Mouse (Mus musculus): ENCODE results near the gene Cacng5. TPM values are rescaled to one million over a fixed set of nuclear protein-coding genes. Genes with fewer than 3 reads are reported as not detected.

The Cacng5 gene
- total and polyA plus RNA-seq, 2 experiments from 2014 or later = 12.1 to 14.4 TPM

- Histone ChIP-seq H3K27me3 (ENCODE audit: insufficient read depth, low read length) (no peaks in the 10 kb centered on the region; the same call in 1 of the 2 replicates), H3K4me3 (ENCODE audit: low read depth, low read length) (no peak overlapping the region), H3K4me2 (ENCODE audit: low read depth) (no peak overlapping the region), H3K9ac (no peak overlapping the region), H3K27ac (ENCODE audit: low read depth, low read length) (peak overlapping the region; percentile 29; the same call in 1 of the 2 replicates), H3K36me3 (ENCODE audit: insufficient read depth) (no peaks in the 10 kb centered on the region), H3K4me1 (ENCODE audit: insufficient read depth) (peaks cover 9% of the 10 kb centered on the region), H3K9me3 (ENCODE audit: low read length) (no peaks in the 10 kb centered on the region)
- WGBS = 16% methylated on average over 9 of the region's 9 CpGs
- DNase-seq = peak; percentile 70
- TF ChIP-seq CTCF (IDR thresholded peaks at IDR 0.05; ENCODE audit: low read depth) = no peak
- peak; percentile 55 for ATAC-seq
Observed at GRCm38 (mm10) chr11:107917721-107918235, 2.9 kb upstream of the Cacng5 start.

- Histone ChIP-seq H3K4me2 (ENCODE audit: low read depth) (no peak overlapping the region), H3K9me3 (ENCODE audit: low read length) (no peaks in the 10 kb centered on the region), H3K27me3 (ENCODE audit: insufficient read depth, low read length) (no peaks in the 10 kb centered on the region; the same call in 1 of the 2 replicates), H3K4me1 (ENCODE audit: insufficient read depth) (peaks cover 9% of the 10 kb centered on the region), H3K9ac (no peak overlapping the region), H3K36me3 (ENCODE audit: insufficient read depth) (no peaks in the 10 kb centered on the region), H3K4me3 (ENCODE audit: low read depth, low read length) (no peak overlapping the region), H3K27ac (ENCODE audit: low read depth, low read length) (no peak overlapping the region)
- DNase-seq = no peak
- TF ChIP-seq CTCF (IDR thresholded peaks at IDR 0.05; ENCODE audit: low read depth) = peak; percentile 38
- whole genome bisulfite sequencing = 48% methylated on average over 3 of the region's 3 CpGs
- no peak for ATAC-seq
Observed at GRCm38 (mm10) chr11:107913317-107913716, 1.5 kb downstream of the Cacng5 start.

- Histone ChIP-seq H3K27me3 (ENCODE audit: insufficient read depth, low read length) (no peaks in the 10 kb centered on the region), H3K36me3 (ENCODE audit: insufficient read depth) (no peaks in the 10 kb centered on the region), H3K9me3 (ENCODE audit: low read length) (no peaks in the 10 kb centered on the region), H3K4me2 (ENCODE audit: low read depth) (no peak overlapping the region), H3K9ac (no peak overlapping the region), H3K4me3 (ENCODE audit: low read depth, low read length) (no peak overlapping the region), H3K4me1 (ENCODE audit: insufficient read depth) (no peaks in the 10 kb centered on the region), H3K27ac (ENCODE audit: low read depth, low read length) (no peak overlapping the region)
- TF ChIP-seq CTCF (IDR thresholded peaks at IDR 0.05; ENCODE audit: low read depth) = no peak
- ATAC-seq (no peak), DNase-seq (no peak)
- 49% methylated on average over 9 of the region's 9 CpGs for WGBS
Observed at GRCm38 (mm10) chr11:107905364-107905763, 9.5 kb downstream of the Cacng5 start.

GRCm38 (mm10) chr11:107903966-107904605 is 10.8 kb downstream of the Cacng5 start:
- TF ChIP-seq CTCF (IDR thresholded peaks at IDR 0.05; ENCODE audit: low read depth) = no peak
- Histone ChIP-seq H3K27me3 (ENCODE audit: insufficient read depth, low read length) (no peaks in the 10 kb centered on the region), H3K36me3 (ENCODE audit: insufficient read depth) (no peaks in the 10 kb centered on the region), H3K9ac (no peak overlapping the region), H3K4me1 (ENCODE audit: insufficient read depth) (no peaks in the 10 kb centered on the region), H3K9me3 (ENCODE audit: low read length) (no peaks in the 10 kb centered on the region), H3K4me2 (ENCODE audit: low read depth) (no peak overlapping the region), H3K27ac (ENCODE audit: low read depth, low read length) (no peak overlapping the region), H3K4me3 (ENCODE audit: low read depth, low read length) (no peak overlapping the region)
- ATAC-seq (no peak; the same call in 1 of the 2 replicates), DNase-seq (no peak)
- WGBS = 43% methylated on average over 4 of the region's 4 CpGs

- DNase-seq (peak; percentile 36), ATAC-seq (peak; percentile 56; the same call in 1 of the 2 replicates)
- peak; percentile 57 for TF ChIP-seq CTCF (IDR thresholded peaks at IDR 0.05; ENCODE audit: low read depth)
- WGBS = 37% methylated on average over 4 of the region's 4 CpGs
- Histone ChIP-seq H3K36me3 (ENCODE audit: insufficient read depth) (no peaks in the 10 kb centered on the region), H3K4me3 (ENCODE audit: low read depth, low read length) (no peak overlapping the region), H3K4me2 (ENCODE audit: low read depth) (no peak overlapping the region), H3K9me3 (ENCODE audit: low read length) (no peaks in the 10 kb centered on the region), H3K9ac (no peak overlapping the region), H3K27ac (ENCODE audit: low read depth, low read length) (no peak overlapping the region), H3K4me1 (ENCODE audit: insufficient read depth) (peaks cover 4% of the 10 kb centered on the region; the same call in 1 of the 2 replicates), H3K27me3 (ENCODE audit: insufficient read depth, low read length) (no peaks in the 10 kb centered on the region)
Observed at GRCm38 (mm10) chr11:107900470-107900869, 14.4 kb downstream of the Cacng5 start.

- Histone ChIP-seq H3K4me2 (ENCODE audit: low read depth) (no peak overlapping the region), H3K27me3 (ENCODE audit: insufficient read depth, low read length) (no peaks in the 10 kb centered on the region), H3K9ac (no peak overlapping the region), H3K36me3 (ENCODE audit: insufficient read depth) (no peaks in the 10 kb centered on the region), H3K4me3 (ENCODE audit: low read depth, low read length) (no peak overlapping the region), H3K9me3 (ENCODE audit: low read length) (no peaks in the 10 kb centered on the region), H3K4me1 (ENCODE audit: insufficient read depth) (peaks cover 7% of the 10 kb centered on the region), H3K27ac (ENCODE audit: low read depth, low read length) (no peak overlapping the region)
- 47% methylated on average over 2 of the region's 2 CpGs for WGBS
- no peak for TF ChIP-seq CTCF (IDR thresholded peaks at IDR 0.05; ENCODE audit: low read depth)
- no peak for ATAC-seq
- DNase-seq = no peak
Observed at GRCm38 (mm10) chr11:107898698-107899097, 16.2 kb downstream of the Cacng5 start.

- no peak for TF ChIP-seq CTCF (IDR thresholded peaks at IDR 0.05; ENCODE audit: low read depth)
- H3K9ac ChIP-seq = no peak overlapping the region
- H3K4me3 ChIP-seq (ENCODE audit: low read depth, low read length) = no peak overlapping the region
- H3K36me3 ChIP-seq (ENCODE audit: insufficient read depth) = no peaks in the 10 kb centered on the region
- no peaks in the 10 kb centered on the region for H3K27me3 ChIP-seq (ENCODE audit: insufficient read depth, low read length)
- ATAC-seq (no peak), DNase-seq (no peak)
- peaks cover 7% of the 10 kb centered on the region for H3K4me1 ChIP-seq (ENCODE audit: insufficient read depth)
- H3K9me3 ChIP-seq (ENCODE audit: low read length) = no peaks in the 10 kb centered on the region
- H3K4me2 ChIP-seq (ENCODE audit: low read depth) = no peak overlapping the region
- 72% methylated on average over 4 of the region's 4 CpGs for WGBS
- no peak overlapping the region for H3K27ac ChIP-seq (ENCODE audit: low read depth, low read length)
Observed at GRCm38 (mm10) chr11:107895635-107896034, 19.2 kb downstream of the Cacng5 start.
